ENCODE assay signal across 18 mouse cellular contexts in genomic region chr8:105517346-105517745, GRCm38 (mm10). TPM values are rescaled to one million over a fixed set of nuclear protein-coding genes. Genes with fewer than 3 reads are reported as not detected.
DNase-seq lines count a peak whose midpoint lies in the region; ATAC-seq and TF ChIP-seq lines count a peak whose summit lies in the region.
"Had no signal": no experiment of that assay in that cellular context is flagged by ENCODE, and none has a peak within 500 bp of the region (broad histone marks: within the 10 kb centered on the region; RNA-seq: fewer than 3 reads in every experiment).

No protein-coding gene starts in this region.

- H3K4me1 ChIP-seq in heart, embryonic 12.5 days (replicated peaks): peaks cover 51% of the 10 kb centered on the region
- peaks cover 7% of the 10 kb centered on the region for H3K4me1 ChIP-seq in heart, adult 2 months (ENCODE audit: control insufficient read depth, insufficient read depth, low read length)
- H3K4me1 ChIP-seq in liver, embryonic 12.5 days: peaks cover 57% of the 10 kb centered on the region
- H3K4me1 ChIP-seq in neural tube, embryonic 11.5 days (ENCODE audit: control insufficient read depth, insufficient read depth, low read length): peaks cover 36% of the 10 kb centered on the region
- H3K4me1 ChIP-seq in neural tube, embryonic 15.5 days: peaks cover 35% of the 10 kb centered on the region
- H3K4me1 ChIP-seq in small intestine, adult 2 months (ENCODE audit: control insufficient read depth, insufficient read depth, insufficient read length, low read length): peaks cover 18% of the 10 kb centered on the region

- no peak for ATAC-seq in heart, embryonic 12.5 days (ENCODE audit: insufficient number of reproducible peaks, low FRiP score)
- ATAC-seq in liver, embryonic 12.5 days: no peak
- no peak for ATAC-seq in neural tube, embryonic 11.5 days (ENCODE audit: insufficient read depth, low FRiP score, low TSS enrichment)
- no peak for ATAC-seq in neural tube, embryonic 15.5 days (ENCODE audit: low FRiP score)
- ATAC-seq: CD4-positive, CD25-positive, alpha-beta regulatory T cell, adult 4 months; forebrain, embryonic 16.5 days; inflammation-experienced regulatory T-cells, adult 6 months had no signal

- H3K27ac ChIP-seq in heart, embryonic 12.5 days (ENCODE audit: poor library complexity, severe bottlenecking): no peak overlapping the region
- no peak overlapping the region for H3K27ac ChIP-seq in heart, adult 2 months
- no peak overlapping the region for H3K27ac ChIP-seq in liver, embryonic 12.5 days
- H3K27ac ChIP-seq in neural tube, embryonic 11.5 days (ENCODE audit: low read depth, low read length): no peak overlapping the region
- no peak overlapping the region for H3K27ac ChIP-seq in neural tube, embryonic 15.5 days (replicated peaks)
- H3K27ac ChIP-seq in small intestine, adult 2 months (ENCODE audit: insufficient read depth, low read depth, low read length): peak overlapping the region; percentile 38
- H3K27ac ChIP-seq: liver, embryonic 13.5 days; stomach, embryonic 15.5 days had no signal

- 0 out of 2 replicates have a peak overlapping the region, but pooled peaks have one; percentile 5 for H3K4me2 ChIP-seq in heart, embryonic 12.5 days
- H3K4me2 ChIP-seq in liver, embryonic 12.5 days: peak overlapping the region; percentile 100; the same call in 1 of the 2 replicates
- H3K4me2 ChIP-seq in neural tube, embryonic 11.5 days (ENCODE audit: low read depth): peak overlapping the region; percentile 25; the same call in 1 of the 2 replicates
- H3K4me2 ChIP-seq in neural tube, embryonic 15.5 days: no peak overlapping the region

- TF ChIP-seq POLR2A in heart, adult 2 months (IDR thresholded peaks at IDR 0.05; ENCODE audit: insufficient read depth, low read depth, low read length): no peak
- no peak for TF ChIP-seq POLR2A in small intestine, adult 2 months (IDR thresholded peaks at IDR 0.05; ENCODE audit: low read depth, low read length)

- no peak for DNase-seq in heart, adult 2 months
- DNase-seq in liver: no peak
- DNase-seq in neural tube, embryonic 11.5 days (ENCODE audit: low spot score): no peak
- DNase-seq: adrenal gland, postnatal 25 days; cerebellum, adult 9-11 months; gastrocnemius, postnatal 14 days; liver, embryonic 13.5 days; thymus, postnatal 14 days had no signal

- H3K9ac ChIP-seq in heart, embryonic 12.5 days: no peak overlapping the region
- no peak overlapping the region for H3K9ac ChIP-seq in heart, adult 2 months (ENCODE audit: low read depth, low read length)
- H3K9ac ChIP-seq in liver, embryonic 12.5 days: no peak overlapping the region
- no peak overlapping the region for H3K9ac ChIP-seq in neural tube, embryonic 11.5 days (ENCODE audit: low read length)
- H3K9ac ChIP-seq in neural tube, embryonic 15.5 days (replicated peaks): no peak overlapping the region
- H3K9ac ChIP-seq: stomach, embryonic 15.5 days had no signal

- no peak for TF ChIP-seq EP300 in heart, adult 2 months (IDR thresholded peaks at IDR 0.05; ENCODE audit: insufficient read depth, low read depth, low read length)

- intact Hi-C loops in heart, adult 2 months (cut with DNase I): loop anchor here (2.0 kb wide), 1 partner anchor 15 kb away; no protein-coding TSS in a partner anchor

- TF ChIP-seq CTCF in heart, adult 2 months (IDR thresholded peaks at IDR 0.05): no peak
- TF ChIP-seq CTCF in small intestine, adult 2 months (IDR thresholded peaks at IDR 0.05; ENCODE audit: extremely low read depth, insufficient read length, insufficient replicate concordance, low read depth, low read length): no peak

- no peak overlapping the region for H3K4me3 ChIP-seq in heart, embryonic 12.5 days
- H3K4me3 ChIP-seq in heart, adult 2 months: no peak overlapping the region
- no peak overlapping the region for H3K4me3 ChIP-seq in liver, embryonic 12.5 days
- H3K4me3 ChIP-seq in neural tube, embryonic 11.5 days (ENCODE audit: low read depth, low read length): no peak overlapping the region
- H3K4me3 ChIP-seq in neural tube, embryonic 15.5 days (replicated peaks): no peak overlapping the region
- H3K4me3 ChIP-seq in small intestine, adult 2 months (ENCODE audit: low read depth, low read length): no peak overlapping the region
- H3K4me3 ChIP-seq: stomach, embryonic 15.5 days had no signal

- peaks cover 6% of the 10 kb centered on the region; the same call in 1 of the 2 replicates for H3K36me3 ChIP-seq in heart, embryonic 12.5 days
- H3K36me3 ChIP-seq in heart, adult 2 months (ENCODE audit: control insufficient read depth, insufficient read depth, low read length): no peaks in the 10 kb centered on the region
- peaks cover 5% of the 10 kb centered on the region for H3K36me3 ChIP-seq in liver, embryonic 12.5 days
- H3K36me3 ChIP-seq in neural tube, embryonic 11.5 days (ENCODE audit: control insufficient read depth, insufficient read depth, low read length): no peaks in the 10 kb centered on the region
- H3K36me3 ChIP-seq in neural tube, embryonic 15.5 days: 0 out of 2 replicates have a peak, but pooled peaks cover 3% of the 10 kb centered on the region
- peaks cover 4% of the 10 kb centered on the region; the same call in 1 of the 2 replicates for H3K36me3 ChIP-seq in small intestine, adult 2 months (ENCODE audit: control insufficient read depth, insufficient read depth, low read length)
- H3K36me3 ChIP-seq: stomach, embryonic 15.5 days had no signal

- peaks cover 39% of the 10 kb centered on the region for H3K27me3 ChIP-seq in heart, embryonic 12.5 days (replicated peaks)
- no peaks in the 10 kb centered on the region for H3K27me3 ChIP-seq in heart, adult 2 months (ENCODE audit: control insufficient read depth, insufficient read depth, low read length)
- peaks cover 71% of the 10 kb centered on the region for H3K27me3 ChIP-seq in liver, embryonic 12.5 days (replicated peaks)
- H3K27me3 ChIP-seq in neural tube, embryonic 11.5 days (ENCODE audit: control insufficient read depth, insufficient read depth, low read length): 0 out of 2 replicates have a peak, but pooled peaks cover 4% of the 10 kb centered on the region
- H3K27me3 ChIP-seq in neural tube, embryonic 15.5 days (replicated peaks): peaks cover 22% of the 10 kb centered on the region
- no peaks in the 10 kb centered on the region for H3K27me3 ChIP-seq in small intestine, adult 2 months (ENCODE audit: control insufficient read depth, insufficient read depth, low read length)

- no peaks in the 10 kb centered on the region for H3K9me3 ChIP-seq in heart, embryonic 12.5 days (replicated peaks)
- H3K9me3 ChIP-seq in liver, embryonic 12.5 days (replicated peaks): no peaks in the 10 kb centered on the region
- no peaks in the 10 kb centered on the region for H3K9me3 ChIP-seq in neural tube, embryonic 11.5 days (ENCODE audit: control insufficient read depth, low read length)
- no peaks in the 10 kb centered on the region for H3K9me3 ChIP-seq in neural tube, embryonic 15.5 days (replicated peaks)
- H3K9me3 ChIP-seq: liver, embryonic 13.5 days; stomach, embryonic 15.5 days had no signal

- 36% methylated on average over 8 of the region's 8 CpGs for WGBS in heart, embryonic 12.5 days
- WGBS in heart, adult 2 months: 32% methylated on average over 8 of the region's 8 CpGs
- 28% methylated on average over 8 of the region's 8 CpGs for WGBS in liver, embryonic 12.5 days (ENCODE audit: insufficient replicate concordance)
- 45% methylated on average over 8 of the region's 8 CpGs for WGBS in neural tube, embryonic 11.5 days
- WGBS in neural tube, embryonic 15.5 days: 51% methylated on average over 8 of the region's 8 CpGs
- WGBS in small intestine, adult 2 months: 46% methylated on average over 8 of the region's 8 CpGs

- H3K79me2 ChIP-seq in heart, adult 2 months (replicated peaks; ENCODE audit: control insufficient read depth, insufficient read depth, low read length): no peaks in the 10 kb centered on the region

RNA-seq across cellular contexts. Expression of gene Hsd11b2, which starts 1.2 kb away (rescaled TPM):
- polyA plus RNA-seq in heart, embryonic 12.5 days (2016; fragmentation: Nextera tagmentation; extraction: Ambion mirVana): 1.7 and 1.9 TPM in 2 replicates
- total RNA-seq in heart, adult 2 months (2021): under 1 TPM in 1 of 2 experiments, not detected in 1; 0.23 TPM
- 0.08 and 0.32 TPM in 2 replicates for polyA plus RNA-seq in heart, adult 2 months (2012; rRNA removed)
- polyA plus RNA-seq in liver, embryonic 12.5 days (2016; fragmentation: Nextera tagmentation; extraction: Ambion mirVana): 6.0 and 6.7 TPM in 2 replicates
- 22.5 and 23.9 TPM in 2 replicates for polyA plus RNA-seq in neural tube, embryonic 11.5 days (2014; fragmentation: Nextera tagmentation; extraction: Ambion mirVana)
- polyA plus RNA-seq in neural tube, embryonic 15.5 days (2015; fragmentation: Nextera tagmentation; extraction: Ambion mirVana): 1.0 and 1.1 TPM in 2 replicates
- polyA plus RNA-seq in small intestine, adult 2 months (2012; rRNA removed): 5.0 and 12.2 TPM in 2 replicates
- total RNA-seq: layer of hippocampus, adult 8-10 months; left cerebral cortex, adult 8-10 months had no signal
- polyA plus RNA-seq: CD4-positive, CD25-positive, alpha-beta regulatory T cell, adult 4 months; inflammation-experienced regulatory T-cells, adult 6 months had no signal

RNA-seq across cellular contexts. Expression of gene Zdhhc1, which starts 20.6 kb away (rescaled TPM):
- 23.1 and 23.3 TPM in 2 replicates for polyA plus RNA-seq in heart, embryonic 12.5 days (2016; fragmentation: Nextera tagmentation; extraction: Ambion mirVana)
- 10 to 100 TPM; 13.0 to 13.3 TPM for total RNA-seq in heart, adult 2 months (2021)
- 37.5 and 40.5 TPM in 2 replicates for polyA plus RNA-seq in heart, adult 2 months (2012; rRNA removed)
- polyA plus RNA-seq in liver, embryonic 12.5 days (2016; fragmentation: Nextera tagmentation; extraction: Ambion mirVana): 4.0 and 4.6 TPM in 2 replicates
- polyA plus RNA-seq in neural tube, embryonic 11.5 days (2014; fragmentation: Nextera tagmentation; extraction: Ambion mirVana): 18.5 and 18.9 TPM in 2 replicates
- 36.6 and 36.8 TPM in 2 replicates for polyA plus RNA-seq in neural tube, embryonic 15.5 days (2015; fragmentation: Nextera tagmentation; extraction: Ambion mirVana)
- 14.8 and 15.2 TPM in 2 replicates for polyA plus RNA-seq in small intestine, adult 2 months (2012; rRNA removed)

RNA-seq across cellular contexts. Expression of gene Tppp3, which starts 46.0 kb away (rescaled TPM):
- 13.8 and 14.4 TPM in 2 replicates for polyA plus RNA-seq in heart, embryonic 12.5 days (2016; fragmentation: Nextera tagmentation; extraction: Ambion mirVana)
- total RNA-seq in heart, adult 2 months (2021): 10 to 100 TPM; 35.0 to 48.8 TPM
- 73.7 and 89.2 TPM in 2 replicates for polyA plus RNA-seq in heart, adult 2 months (2012; rRNA removed)
- 1.2 and 1.4 TPM in 2 replicates for polyA plus RNA-seq in liver, embryonic 12.5 days (2016; fragmentation: Nextera tagmentation; extraction: Ambion mirVana)
- polyA plus RNA-seq in neural tube, embryonic 11.5 days (2014; fragmentation: Nextera tagmentation; extraction: Ambion mirVana): 218 and 229 TPM in 2 replicates
- polyA plus RNA-seq in neural tube, embryonic 15.5 days (2015; fragmentation: Nextera tagmentation; extraction: Ambion mirVana): 253 and 288 TPM in 2 replicates
- polyA plus RNA-seq in small intestine, adult 2 months (2012; rRNA removed): 36.9 and 60.5 TPM in 2 replicates

RNA-seq across cellular contexts. Expression of gene Atp6v0d1, which starts 48.5 kb away (rescaled TPM):
- 51.4 and 52.9 TPM in 2 replicates for polyA plus RNA-seq in heart, embryonic 12.5 days (2016; fragmentation: Nextera tagmentation; extraction: Ambion mirVana)
- 10 to 100 TPM; 46.4 to 48.9 TPM for total RNA-seq in heart, adult 2 months (2021)
- 61.7 and 69.0 TPM in 2 replicates for polyA plus RNA-seq in heart, adult 2 months (2012; rRNA removed)
- polyA plus RNA-seq in liver, embryonic 12.5 days (2016; fragmentation: Nextera tagmentation; extraction: Ambion mirVana): 47.2 and 51.0 TPM in 2 replicates
- 137 and 148 TPM in 2 replicates for polyA plus RNA-seq in neural tube, embryonic 11.5 days (2014; fragmentation: Nextera tagmentation; extraction: Ambion mirVana)
- polyA plus RNA-seq in neural tube, embryonic 15.5 days (2015; fragmentation: Nextera tagmentation; extraction: Ambion mirVana): 219 and 243 TPM in 2 replicates
- polyA plus RNA-seq in small intestine, adult 2 months (2012; rRNA removed): 41.9 and 70.8 TPM in 2 replicates
